Mouse (Mus musculus): Measurements from ENCODE around the gene Mul1.
"Not testable (repeated sequence)": the region's sequence is repeated elsewhere in the genome, so short reads cannot be mapped to it uniquely, and the experiment has no call there.

Gene Mul1

GRCm38 (mm10) chr4:138434347-138435316 is at the start of gene Mul1:
Gene Mul1, plus strand, starts transcription at chr4:138434671.
- DNase-seq = peak; percentile 97

GRCm38 (mm10) chr4:138393703-138394102 is 40.8 kb upstream of the Mul1 start:
- no peak for DNase-seq

GRCm38 (mm10) chr4:138395087-138395970 is 39.1 kb upstream of the Mul1 start:
- peak; percentile 43 to 53 for DNase-seq

GRCm38 (mm10) chr4:138395971-138396645 is 38.4 kb upstream of the Mul1 start, which contains the start of gene Fam43b:
Gene Fam43b, minus strand, starts transcription at chr4:138396528.
- DNase-seq = peak; percentile 54 to 62

- DNase-seq = no peak
Observed at GRCm38 (mm10) chr4:138396711-138397110, 37.8 kb upstream of the Mul1 start.

GRCm38 (mm10) chr4:138404806-138405205 is 29.7 kb upstream of the Mul1 start:
- peak in 1 of 2 experiments; percentile 37 for DNase-seq

GRCm38 (mm10) chr4:138407479-138408194 is 26.8 kb upstream of the Mul1 start:
- no peak for DNase-seq

- DNase-seq = no peak
Observed at GRCm38 (mm10) chr4:138411011-138411410, 23.5 kb upstream of the Mul1 start.

- no peak for DNase-seq
Observed at GRCm38 (mm10) chr4:138411504-138412121, 22.9 kb upstream of the Mul1 start.

GRCm38 (mm10) chr4:138414725-138415124 is 19.7 kb upstream of the Mul1 start:
- peak in 1 of 2 experiments; percentile 33 for DNase-seq

- peak in 1 of 2 experiments; percentile 5 for DNase-seq
Observed at GRCm38 (mm10) chr4:138415991-138416390, 18.5 kb upstream of the Mul1 start.

GRCm38 (mm10) chr4:138416414-138416813 is 18.1 kb upstream of the Mul1 start:
- peak in 1 of 2 experiments; percentile 1 for DNase-seq

GRCm38 (mm10) chr4:138417882-138418281 is 16.6 kb upstream of the Mul1 start:
- peak in 1 of 2 experiments; percentile 1 for DNase-seq

GRCm38 (mm10) chr4:138418340-138418957 is 16.0 kb upstream of the Mul1 start:
- no peak for DNase-seq

- DNase-seq = no peak
Observed at GRCm38 (mm10) chr4:138425028-138425427, 9.4 kb upstream of the Mul1 start.

GRCm38 (mm10) chr4:138425604-138426003 is 8.9 kb upstream of the Mul1 start:
- DNase-seq = not testable (repeated sequence)

- DNase-seq = peak; percentile 93 to 97
Observed at GRCm38 (mm10) chr4:138426778-138427705, 7.4 kb upstream of the Mul1 start.

GRCm38 (mm10) chr4:138429778-138430177 is 4.7 kb upstream of the Mul1 start:
- DNase-seq = peak; percentile 62 to 84

- no peak for DNase-seq
Observed at GRCm38 (mm10) chr4:138431340-138431739, 3.1 kb upstream of the Mul1 start.

GRCm38 (mm10) chr4:138440062-138440461 is 5.6 kb downstream of the Mul1 start:
- DNase-seq = no peak
